Comparison of ENCODE assay signal across 11 mouse cellular contexts in genomic region chr7:73334883-73335282, GRCm38 (mm10). TPM values are rescaled to one million over a fixed set of nuclear protein-coding genes. Genes with fewer than 3 reads are reported as not detected.
DNase-seq lines count a peak whose midpoint lies in the region; ATAC-seq and TF ChIP-seq lines count a peak whose summit lies in the region.
"Had no signal": no experiment of that assay in that cellular context is flagged by ENCODE, and none has a peak within 500 bp of the region (broad histone marks: within the 10 kb centered on the region; RNA-seq: fewer than 3 reads in every experiment).

No protein-coding gene starts in this region.

- H3K36me3 ChIP-seq in intestine, embryonic 14.5 days (ENCODE audit: control insufficient read depth, insufficient read depth, low read length), result no peaks in the 10 kb centered on the region
- no peaks in the 10 kb centered on the region for H3K36me3 ChIP-seq in intestine, postnatal 0 days (ENCODE audit: control insufficient read depth, insufficient read depth)
- H3K36me3 ChIP-seq: limb, embryonic 12.5 days had no signal

- TF ChIP-seq POLR2A in cerebellum, adult 2 months (IDR thresholded peaks at IDR 0.05; ENCODE audit: borderline replicate concordance, insufficient read depth, low read length), result no peak

- 50% methylated on average over 7 of the region's 7 CpGs for WGBS in intestine, embryonic 14.5 days
- 70% methylated on average over 7 of the region's 7 CpGs for WGBS in intestine, postnatal 0 days
- 5% methylated on average over 7 of the region's 7 CpGs for WGBS in cerebellum, adult 2 months

- no peak overlapping the region for H3K4me2 ChIP-seq in intestine, embryonic 14.5 days (ENCODE audit: low read length)
- no peak overlapping the region for H3K4me2 ChIP-seq in intestine, postnatal 0 days (replicated peaks; ENCODE audit: low read depth)
- H3K4me2 ChIP-seq: limb, embryonic 12.5 days had no signal

- TF ChIP-seq CTCF in intestine, postnatal 0 days (IDR thresholded peaks at IDR 0.05; ENCODE audit: low read depth), result no peak
- TF ChIP-seq CTCF in cerebellum, adult 2 months (IDR thresholded peaks at IDR 0.05; ENCODE audit: borderline replicate concordance, insufficient read depth, low read depth, low read length), result no peak

- H3K4me3 ChIP-seq in intestine, embryonic 14.5 days (ENCODE audit: low read depth, low read length), result no peak overlapping the region
- no peak overlapping the region for H3K4me3 ChIP-seq in intestine, postnatal 0 days (ENCODE audit: low read depth, low read length)
- H3K4me3 ChIP-seq in cerebellum, adult 2 months (replicated peaks; ENCODE audit: insufficient read depth, low read depth, low read length), result no peak overlapping the region
- H3K4me3 ChIP-seq: limb, embryonic 12.5 days had no signal

- H3K9ac ChIP-seq in intestine, embryonic 14.5 days (ENCODE audit: low read length), result no peak overlapping the region
- no peak overlapping the region for H3K9ac ChIP-seq in intestine, postnatal 0 days (ENCODE audit: low read depth, low read length)
- H3K9ac ChIP-seq: limb, embryonic 12.5 days had no signal

- DNase-seq in intestine, embryonic 14.5 days (ENCODE audit: low spot score), result peak; percentile 53
- peak; percentile 86 to 91 for DNase-seq in cerebellum, adult 2 months
- peak; percentile 64 to 71 for DNase-seq in heart, adult 9 months (ENCODE audit: low spot score in 2 of 2)
- DNase-seq in skeletal muscle tissue, adult 2 months (ENCODE audit: low read depth, low spot score), result peak; percentile 89
- DNase-seq in spleen, postnatal 36 days (ENCODE audit: low spot score in 2 of 2), result no peak
- DNase-seq in adipocyte (ENCODE audit: low spot score), result no peak
- DNase-seq in kidney, adult 11 months, result no peak
- DNase-seq: right cerebral cortex, adult 18-20 months had no signal

- no peak for ATAC-seq in intestine, embryonic 14.5 days (replicated peaks; ENCODE audit: low FRiP score, low TSS enrichment, low read depth)
- ATAC-seq in intestine, postnatal 0 days, result no peak

- peak overlapping the region; percentile 60 for H3K27ac ChIP-seq in intestine, embryonic 14.5 days (ENCODE audit: low read depth)
- H3K27ac ChIP-seq in intestine, postnatal 0 days (ENCODE audit: low read depth, low read length), result no peak overlapping the region
- peak overlapping the region; percentile 39 for H3K27ac ChIP-seq in cerebellum, adult 2 months (ENCODE audit: insufficient read depth, low read length)
- H3K27ac ChIP-seq: kidney, postnatal 0 days; limb, embryonic 12.5 days had no signal

- H3K9me3 ChIP-seq in intestine, embryonic 14.5 days (ENCODE audit: control insufficient read depth, low read length), result no peaks in the 10 kb centered on the region
- no peaks in the 10 kb centered on the region for H3K9me3 ChIP-seq in intestine, postnatal 0 days (ENCODE audit: control insufficient read depth)
- H3K9me3 ChIP-seq: limb, embryonic 12.5 days had no signal

- H3K27me3 ChIP-seq in intestine, embryonic 14.5 days (replicated peaks; ENCODE audit: control insufficient read depth, insufficient read depth, low read length), result no peaks in the 10 kb centered on the region
- no peaks in the 10 kb centered on the region for H3K27me3 ChIP-seq in intestine, postnatal 0 days (replicated peaks; ENCODE audit: control insufficient read depth, insufficient read depth, low read length)
- no peaks in the 10 kb centered on the region for H3K27me3 ChIP-seq in cerebellum, adult 2 months (ENCODE audit: control insufficient read depth, insufficient read depth, low read length)

- peaks cover 21% of the 10 kb centered on the region for H3K4me1 ChIP-seq in intestine, embryonic 14.5 days (replicated peaks; ENCODE audit: control insufficient read depth, insufficient read depth, low read length)
- no peaks in the 10 kb centered on the region for H3K4me1 ChIP-seq in intestine, postnatal 0 days (replicated peaks; ENCODE audit: control insufficient read depth, insufficient read depth, low read length)
- peaks cover 19% of the 10 kb centered on the region for H3K4me1 ChIP-seq in cerebellum, adult 2 months (ENCODE audit: control insufficient read depth, insufficient read depth, low read length)
- H3K4me1 ChIP-seq: limb, embryonic 12.5 days had no signal

RNA-seq across cellular contexts. Expression of gene Rgma, which starts 40.4 kb away (rescaled TPM):
- 11.5 and 12.1 TPM in 2 replicates for polyA plus RNA-seq in intestine, embryonic 14.5 days (2014; fragmentation: Nextera tagmentation; extraction: Ambion mirVana)
- polyA plus RNA-seq in intestine, postnatal 0 days (2015; fragmentation: Nextera tagmentation; extraction: Ambion mirVana), result 4.9 and 6.0 TPM in 2 replicates
- 33.5 and 33.6 TPM in 2 replicates for polyA plus RNA-seq in cerebellum, adult 2 months (2012; rRNA removed)

Comparison
In these comparisons a context has a peak if more than half of its experiments do, and no peak if none do; other contexts are left out.
1. DNase-seq: peak in intestine, embryonic 14.5 days (single experiment), cerebellum, adult 2 months (2 of 2), heart, adult 9 months (2 of 2) and skeletal muscle tissue, adult 2 months (single experiment); none in spleen, postnatal 36 days (0 of 2), adipocyte (single experiment) and kidney, adult 11 months (single experiment).